Mouse (Mus musculus) Muller cell, postnatal 12 days (primary cell): ENCODE results near the gene Fam186b.

Source experiments
- DNase-seq: peaks from one replicate; pipeline ENCODE4 v3.0.0-alpha.2; 2015; ENCODE audit errors: inconsistent ontology term

Fam186b gene

GRCm38 (mm10) chr15:99224208-99224911 is 71.3 kb downstream of the Fam186b start, which contains the start of gene Kcnh3:
Gene Kcnh3, plus strand, starts transcription at chr15:99224861.
- peak; percentile 46 for DNase-seq

- peak; percentile 66 for DNase-seq
Measured at GRCm38 (mm10) chr15:99223585-99224207, 72.0 kb downstream of the Fam186b start.

- DNase-seq: no peak
Measured at GRCm38 (mm10) chr15:99222794-99223584, 72.7 kb downstream of the Fam186b start.

GRCm38 (mm10) chr15:99221315-99221952 is 74.3 kb downstream of the Fam186b start:
- no peak for DNase-seq
